Comparison of ENCODE assay signal across 22 mouse cellular contexts in genomic region chr1:36105917-36106706, GRCm38 (mm10).
"Had no signal": no experiment of that assay in that cellular context is flagged by ENCODE, and none has a peak within 500 bp of the region (broad histone marks: within the 10 kb centered on the region; RNA-seq: fewer than 3 reads in every experiment).

No protein-coding gene starts in this region.

- H3K27ac ChIP-seq: lung, embryonic 15.5 days; macrophage; midbrain, embryonic 13.5 days; neural tube, embryonic 13.5 days; neural tube, embryonic 15.5 days had no signal

- H3K4me1 ChIP-seq: lung, embryonic 15.5 days; megakaryocyte, embryonic 14.5 days; midbrain, embryonic 13.5 days; neural tube, embryonic 13.5 days; neural tube, embryonic 15.5 days had no signal

- H3K9me3 ChIP-seq: lung, embryonic 15.5 days; megakaryocyte, embryonic 14.5 days; midbrain, embryonic 13.5 days; neural tube, embryonic 13.5 days; neural tube, embryonic 15.5 days had no signal

- H3K9ac ChIP-seq: liver, postnatal 0 days; lung, embryonic 15.5 days; midbrain, embryonic 13.5 days; neural tube, embryonic 13.5 days; neural tube, embryonic 15.5 days had no signal

- DNase-seq: liver, postnatal 0 days; lung, adult 2 months; lung, postnatal 14 days; lung, postnatal 36 days; retina, postnatal 1 day; right cerebral cortex, adult 18-20 months; right cerebral cortex, postnatal 25 days; right cerebral cortex, postnatal 4 days; spleen, adult 18-20 months; thymus, adult 18-20 months; thymus, postnatal 14 days; thymus, postnatal 36 days had no signal

- H3K4me3 ChIP-seq: lung, embryonic 15.5 days; megakaryocyte, embryonic 14.5 days; midbrain, embryonic 13.5 days; myocyte; neural tube, embryonic 13.5 days; neural tube, embryonic 15.5 days had no signal

- ATAC-seq: liver, postnatal 0 days; lung, postnatal 0 days; midbrain, embryonic 13.5 days; midbrain, embryonic 16.5 days had no signal

- H3K27me3 ChIP-seq: lung, embryonic 15.5 days; midbrain, embryonic 13.5 days; neural tube, embryonic 13.5 days; neural tube, embryonic 15.5 days had no signal

- H3K4me2 ChIP-seq: lung, embryonic 15.5 days; midbrain, embryonic 11.5 days; midbrain, embryonic 13.5 days; neural tube, embryonic 13.5 days; neural tube, embryonic 15.5 days had no signal
